In genomic region chr9:66135967-66136366, GRCm38 (mm10) we compare ENCODE assay signal across 9 mouse cellular contexts. TPM values are rescaled to one million over a fixed set of nuclear protein-coding genes. Genes with fewer than 3 reads are reported as not detected.
DNase-seq lines count a peak whose midpoint lies in the region; ATAC-seq and TF ChIP-seq lines count a peak whose summit lies in the region.
"Had no signal": no experiment of that assay in that cellular context is flagged by ENCODE, and none has a peak within 500 bp of the region (broad histone marks: within the 10 kb centered on the region; RNA-seq: fewer than 3 reads in every experiment).

No protein-coding gene starts in this region.

- H3K4me2 ChIP-seq in stomach, postnatal 0 days (replicated peaks; ENCODE audit: low read depth): no peak overlapping the region
- H3K4me2 ChIP-seq: midbrain, embryonic 12.5 days had no signal

- TF ChIP-seq CTCF in lung, adult 2 months (IDR thresholded peaks at IDR 0.05; ENCODE audit: insufficient read depth, low read length): peak; percentile 41; the same call in 1 of the 2 replicates
- peak; percentile 68 for TF ChIP-seq CTCF in stomach, postnatal 0 days (IDR thresholded peaks at IDR 0.05; ENCODE audit: low read depth)

- no peak overlapping the region for H3K27ac ChIP-seq in stomach, postnatal 0 days (replicated peaks)
- H3K27ac ChIP-seq: midbrain, embryonic 12.5 days had no signal

- H3K4me3 ChIP-seq in lung, adult 2 months (replicated peaks; ENCODE audit: extremely low read depth, low read depth, low read length): no peak overlapping the region
- H3K4me3 ChIP-seq in stomach, postnatal 0 days (ENCODE audit: low read depth, low read length): no peak overlapping the region
- H3K4me3 ChIP-seq: midbrain, embryonic 12.5 days had no signal

- no peak for TF ChIP-seq EP300 in stomach, postnatal 0 days (optimal IDR thresholded peaks at IDR 0.05)

- no peak overlapping the region for H3K9ac ChIP-seq in stomach, postnatal 0 days (ENCODE audit: low read length)
- H3K9ac ChIP-seq: midbrain, embryonic 12.5 days had no signal

- H3K36me3 ChIP-seq in stomach, postnatal 0 days (ENCODE audit: control insufficient read depth, insufficient read depth, low read length): peaks cover 22% of the 10 kb centered on the region

- H3K9me3 ChIP-seq in stomach, postnatal 0 days (ENCODE audit: control insufficient read depth, low read length): no peaks in the 10 kb centered on the region
- H3K9me3 ChIP-seq: midbrain, embryonic 12.5 days had no signal

- no peak for TF ChIP-seq POLR2A in lung, adult 2 months (IDR thresholded peaks at IDR 0.05; ENCODE audit: borderline replicate concordance, extremely low read depth, low read depth, low read length)

- WGBS in lung, adult 2 months: 46% methylated on average over 4 of the region's 4 CpGs
- 49% methylated on average over 4 of the region's 4 CpGs for WGBS in stomach, postnatal 0 days

- ATAC-seq in common myeloid progenitor, adult 5-6 weeks (replicated peaks; ENCODE audit: low read depth, poor library complexity, severe bottlenecking): peak; percentile 46; the same call in 1 of the 2 replicates
- peak; percentile 28; the same call in 1 of the 2 replicates for ATAC-seq in stomach, postnatal 0 days (ENCODE audit: low FRiP score, low TSS enrichment)

- DNase-seq in adrenal gland, postnatal 14 days: peak; percentile 69
- DNase-seq in adrenal gland, adult 18-20 months (ENCODE audit: low spot score in 2 of 2): no peak
- no peak for DNase-seq in lung, adult 2 months
- DNase-seq in lung, postnatal 25 days (ENCODE audit: low spot score): no peak
- no peak for DNase-seq in stomach, postnatal 0 days (ENCODE audit: low spot score)
- no peak for DNase-seq in layer of hippocampus, postnatal 36 days
- no peak for DNase-seq in cerebellum, adult 9-10 months

- no peaks in the 10 kb centered on the region for H3K27me3 ChIP-seq in stomach, postnatal 0 days (ENCODE audit: control insufficient read depth, insufficient read depth, low read length)
- H3K27me3 ChIP-seq: midbrain, embryonic 12.5 days had no signal

- no peaks in the 10 kb centered on the region for H3K4me1 ChIP-seq in lung, adult 2 months (ENCODE audit: control insufficient read depth, insufficient read depth, low read length)
- no peaks in the 10 kb centered on the region for H3K4me1 ChIP-seq in stomach, postnatal 0 days (replicated peaks; ENCODE audit: control insufficient read depth, insufficient read depth)
- H3K4me1 ChIP-seq: midbrain, embryonic 12.5 days had no signal

RNA-seq across cellular contexts. Expression of gene Ciao2a, which starts 9.6 kb away (rescaled TPM):
- total RNA-seq in adrenal gland, postnatal 14 days (2021): 80.7 and 86.2 TPM in 2 replicates
- total RNA-seq in adrenal gland, adult 18-20 months (2021): 10 to 100 TPM; 68.8 to 80.3 TPM
- polyA plus RNA-seq in lung, adult 2 months (2012; rRNA removed): 7.3 and 13.0 TPM in 2 replicates
- total RNA-seq in common myeloid progenitor, adult 5-6 weeks (2017): 177 and 182 TPM in 2 replicates
- polyA plus RNA-seq in stomach, postnatal 0 days (2015; fragmentation: Nextera tagmentation; extraction: Ambion mirVana): 131 and 138 TPM in 2 replicates
- 10 to 100 TPM; 29.5 to 30.0 TPM for total RNA-seq in layer of hippocampus, postnatal 36 days (2021)

RNA-seq across cellular contexts. Expression of gene Snx1, which starts 9.6 kb away (rescaled TPM):
- 85.3 and 88.2 TPM in 2 replicates for total RNA-seq in adrenal gland, postnatal 14 days (2021)
- 100 to 1,000 TPM in 1 of 2 experiments, 10 to 100 TPM in 1; 89.6 to 103 TPM for total RNA-seq in adrenal gland, adult 18-20 months (2021)
- polyA plus RNA-seq in lung, adult 2 months (2012; rRNA removed): 50.7 and 57.3 TPM in 2 replicates
- total RNA-seq in common myeloid progenitor, adult 5-6 weeks (2017): 101 and 122 TPM in 2 replicates
- 77.5 and 77.6 TPM in 2 replicates for polyA plus RNA-seq in stomach, postnatal 0 days (2015; fragmentation: Nextera tagmentation; extraction: Ambion mirVana)
- total RNA-seq in layer of hippocampus, postnatal 36 days (2021): 10 to 100 TPM; 86.9 to 93.2 TPM

RNA-seq across cellular contexts. Expression of gene Dapk2, which starts 22.1 kb away (rescaled TPM):
- 9.2 and 9.6 TPM in 2 replicates for total RNA-seq in adrenal gland, postnatal 14 days (2021)
- total RNA-seq in adrenal gland, adult 18-20 months (2021): 1 to 10 TPM; 4.4 to 4.9 TPM
- 26.7 and 32.8 TPM in 2 replicates for polyA plus RNA-seq in lung, adult 2 months (2012; rRNA removed)
- total RNA-seq in common myeloid progenitor, adult 5-6 weeks (2017): 4.0 and 4.1 TPM in 2 replicates
- polyA plus RNA-seq in stomach, postnatal 0 days (2015; fragmentation: Nextera tagmentation; extraction: Ambion mirVana): 11.8 and 13.2 TPM in 2 replicates
- under 1 TPM; 0.90 to 0.91 TPM for total RNA-seq in layer of hippocampus, postnatal 36 days (2021)
